Mouse (Mus musculus) frontal cortex, postnatal 36 days (tissue): ENCODE measurements around the gene Tmprss9.

Source experiments
- DNase-seq, 2 experiments: peaks; one replicate each; pipeline ENCODE4 v3.0.0; 2022; ENCODE audit warnings: low spot score in 2 of 2

Gene Tmprss9

GRCm38 (mm10) chr10:80915260-80915659 lies 43.6 kb downstream of the Tmprss9 start:
- DNase-seq, result no peak

- no peak for DNase-seq
Observed at GRCm38 (mm10) chr10:80915736-80916135, 44.1 kb downstream of the Tmprss9 start.

GRCm38 (mm10) chr10:80917336-80917778 lies 45.7 kb downstream of the Tmprss9 start:
- DNase-seq, result no peak

DNA sequence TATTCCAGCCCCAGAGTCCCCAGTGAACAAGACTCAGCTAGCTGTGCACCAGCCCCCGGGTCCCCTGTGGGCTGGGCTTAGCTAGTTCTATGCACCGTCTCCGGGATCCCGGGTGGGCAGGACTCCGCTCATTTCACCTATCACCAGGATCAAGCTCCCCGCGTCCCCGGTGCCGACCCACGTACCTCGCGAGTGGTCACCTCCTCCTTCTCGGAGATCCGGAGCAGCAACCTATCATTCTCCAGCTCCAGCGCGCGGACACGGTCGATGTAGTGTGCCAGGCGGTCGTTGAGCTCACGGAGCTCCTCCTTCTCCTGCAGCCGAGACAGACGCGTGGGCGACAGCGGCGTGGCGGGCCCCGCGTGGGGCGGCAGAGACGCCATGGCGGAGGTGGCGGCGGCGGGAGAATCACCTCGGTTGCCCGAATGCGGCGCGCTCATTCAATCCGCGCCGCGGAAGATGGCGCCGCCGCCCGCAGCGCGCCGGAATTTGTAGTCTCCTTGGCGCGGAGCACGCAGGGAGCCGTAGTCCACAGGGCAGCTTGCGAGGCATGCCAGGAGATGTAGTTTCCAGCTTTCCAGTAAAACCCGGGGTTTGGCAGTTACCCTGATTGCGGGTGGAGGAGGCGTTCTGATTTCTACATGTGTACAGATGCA lies 46.3 kb downstream of the Tmprss9 start, which contains the start of gene Lmnb2:
Gene Lmnb2, minus strand, starts transcription at position 467 of the 656 bp plus-strand sequence.
- peak; percentile 78 to 90 for DNase-seq

- no peak for DNase-seq
Observed at GRCm38 (mm10) chr10:80921923-80922322, 50.3 kb downstream of the Tmprss9 start.

GRCm38 (mm10) chr10:80925472-80925871 lies 53.8 kb downstream of the Tmprss9 start:
- no peak for DNase-seq

DNA sequence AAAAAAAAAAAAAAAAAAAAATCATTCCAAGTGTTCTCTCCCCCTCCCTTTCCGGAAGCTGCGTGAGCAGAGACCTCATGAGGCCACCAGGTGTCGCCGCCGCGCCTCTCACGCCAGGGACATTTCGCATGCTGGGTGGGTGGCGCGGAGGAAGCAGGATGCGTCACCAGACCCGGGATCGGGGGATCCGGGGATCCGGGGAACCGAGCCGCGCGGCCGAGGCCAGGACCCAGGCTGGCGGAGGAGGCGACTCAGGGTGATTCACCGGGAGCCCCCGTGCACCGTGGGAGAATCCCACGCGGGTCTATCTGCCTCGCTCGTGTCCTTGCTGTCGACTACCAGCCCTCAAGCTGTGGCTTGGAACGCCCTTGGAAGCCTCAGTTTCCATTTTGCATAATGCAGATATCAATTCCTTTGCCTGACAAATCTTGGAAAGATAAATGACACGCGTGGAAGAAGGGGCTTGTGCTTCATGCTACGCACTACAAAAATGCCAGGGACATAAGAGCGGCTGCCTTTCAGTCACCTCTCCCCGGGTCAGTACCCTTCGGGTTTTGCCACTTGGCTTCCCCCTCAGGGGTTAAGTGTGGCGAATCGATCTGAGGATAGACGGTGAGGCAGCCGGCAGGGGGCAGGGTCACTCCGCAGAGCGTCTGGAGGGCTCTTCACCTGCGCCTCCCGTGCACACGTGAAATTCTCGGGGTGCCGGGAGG lies 57.1 kb downstream of the Tmprss9 start:
- peak; percentile 91 to 94 for DNase-seq

GRCm38 (mm10) chr10:80929299-80930226 lies 57.9 kb downstream of the Tmprss9 start, which contains the start of gene Gadd45b:
TSS of gene Gadd45b (plus strand) at chr10:80930073.
- peak; percentile 98 for DNase-seq

- peak; percentile 56 to 62 for DNase-seq
Observed at GRCm38 (mm10) chr10:80930361-80931152, 58.9 kb downstream of the Tmprss9 start.

DNA sequence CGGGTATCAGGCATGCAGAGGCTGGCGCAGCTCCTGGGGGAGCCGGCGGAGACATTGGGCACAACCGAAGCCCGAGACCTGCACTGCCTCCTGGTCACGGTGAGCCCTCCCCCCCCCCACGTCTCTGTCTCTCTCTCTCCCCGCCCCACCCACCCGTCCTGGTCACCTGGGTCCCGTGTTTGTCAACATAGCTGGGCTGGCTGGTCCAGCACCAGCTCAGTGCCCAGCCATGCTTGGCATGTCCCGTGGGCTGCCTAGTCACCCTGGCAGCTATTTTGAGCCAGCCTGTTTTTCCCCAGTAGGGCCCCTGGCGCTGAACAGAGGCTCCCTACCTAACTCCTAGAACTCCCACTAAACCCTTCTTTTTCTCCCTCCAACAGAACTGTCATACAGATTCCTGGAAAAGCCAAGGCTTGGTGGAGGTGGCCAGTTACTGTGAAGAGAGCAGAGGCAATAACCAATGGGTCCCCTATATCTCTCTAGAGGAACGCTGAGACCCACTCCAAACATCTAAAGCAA lies 59.6 kb downstream of the Tmprss9 start:
- no peak for DNase-seq

DNA sequence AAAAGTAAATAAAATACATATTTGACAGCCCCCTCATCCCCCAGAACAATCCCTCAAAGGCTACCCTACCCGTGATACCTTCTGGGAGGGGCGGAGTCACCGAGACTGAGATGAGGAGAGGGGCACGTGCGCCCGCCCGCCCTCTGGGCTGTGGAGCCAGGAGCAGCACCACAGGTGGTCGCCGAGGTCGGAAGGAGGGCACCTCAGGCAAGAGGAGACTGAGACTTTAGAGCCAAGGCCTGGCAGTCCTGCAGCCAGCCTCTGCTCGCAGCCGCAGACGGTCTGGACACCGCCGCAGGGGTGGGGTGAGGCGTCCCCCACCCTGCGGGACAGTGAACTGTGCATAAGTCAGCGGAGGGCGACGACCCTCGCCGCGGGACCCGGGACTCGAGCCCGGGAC lies 60.0 kb downstream of the Tmprss9 start:
- no peak for DNase-seq

GRCm38 (mm10) chr10:80932206-80932605 lies 60.6 kb downstream of the Tmprss9 start:
- DNase-seq, result no peak

DNA sequence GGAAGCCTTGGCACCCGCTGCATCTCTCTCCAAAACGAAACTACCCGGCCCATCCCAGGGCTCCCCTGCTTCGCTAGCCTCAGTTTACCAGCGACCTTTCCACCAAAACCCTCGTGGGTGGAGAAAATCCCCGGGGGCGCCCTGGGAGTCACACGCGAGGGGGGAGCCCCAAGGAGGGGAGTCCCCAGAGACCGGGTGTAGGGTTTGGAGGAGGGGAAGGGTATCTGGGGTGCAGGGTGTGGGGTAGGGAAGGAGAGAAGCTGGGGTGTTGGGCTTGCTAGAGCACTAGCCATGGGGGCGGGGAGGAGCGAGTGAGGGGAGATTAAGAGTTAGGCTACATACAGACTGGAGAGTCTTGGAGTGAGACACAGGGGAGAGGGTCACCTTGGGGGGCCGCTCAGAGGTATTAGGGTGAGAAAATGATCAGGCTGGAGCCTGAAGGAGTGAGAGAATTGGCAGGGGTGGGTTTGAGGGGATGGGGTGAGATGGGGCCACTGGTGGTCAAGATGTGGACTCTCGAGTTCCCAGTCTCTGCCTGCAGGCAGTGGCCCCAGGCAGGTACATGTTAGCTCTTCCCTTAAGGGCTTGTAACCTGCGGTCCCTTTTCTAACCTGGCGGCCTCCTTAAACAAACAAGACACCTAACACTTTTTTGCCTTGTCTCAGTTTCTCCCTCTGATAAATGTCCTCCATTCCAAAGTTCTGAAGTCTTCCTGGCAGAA lies 61.2 kb downstream of the Tmprss9 start:
- DNase-seq, result no peak

GRCm38 (mm10) chr10:80933421-80933979 lies 61.9 kb downstream of the Tmprss9 start:
- DNase-seq, result no peak

GRCm38 (mm10) chr10:80934136-80934985 lies 62.7 kb downstream of the Tmprss9 start:
- no peak for DNase-seq

- DNase-seq, result no peak
Observed at GRCm38 (mm10) chr10:80935241-80935640, 63.6 kb downstream of the Tmprss9 start.

GRCm38 (mm10) chr10:80935698-80936097 lies 64.0 kb downstream of the Tmprss9 start:
- DNase-seq, result no peak

DNA sequence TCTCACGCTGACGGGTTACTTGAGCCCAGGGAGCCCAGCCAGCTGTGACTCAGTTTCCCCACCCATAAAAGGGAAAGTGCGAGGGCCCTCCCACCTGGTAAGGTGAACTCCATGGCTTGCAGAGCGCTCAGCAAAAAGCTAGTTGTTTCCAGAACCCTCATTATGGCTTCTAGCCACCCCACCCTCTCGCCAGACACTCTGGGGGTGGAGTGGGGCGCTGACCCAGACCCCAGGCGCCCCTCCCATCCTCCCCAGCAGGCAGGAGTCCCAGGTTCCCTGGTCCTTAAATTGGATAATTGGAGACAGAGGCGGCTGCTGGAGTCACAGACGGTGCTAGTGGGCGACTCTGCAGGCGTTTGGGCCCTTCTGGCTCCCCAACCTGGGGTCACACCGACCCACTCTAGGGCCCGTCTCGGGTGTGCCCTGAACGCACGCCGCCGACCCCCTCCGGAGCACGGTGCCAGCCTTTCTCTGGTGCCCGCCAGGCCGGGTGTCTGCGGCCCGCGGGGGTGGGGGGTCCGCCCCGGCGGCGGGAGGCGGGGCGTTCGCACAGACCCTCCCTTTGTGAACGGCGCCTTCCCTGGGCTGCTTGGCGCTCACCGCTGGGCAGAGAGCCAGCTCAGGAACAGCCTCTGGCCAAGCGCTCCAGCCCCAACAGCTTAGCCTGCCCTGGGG lies 64.6 kb downstream of the Tmprss9 start:
- DNase-seq, result peak in 1 of 2 experiments; percentile 52
